Mouse (Mus musculus) left cerebral cortex, adult 18-20 months (tissue): Measurements from ENCODE around the gene Gm20795. TPM values are rescaled to one million over a fixed set of nuclear protein-coding genes. Genes with fewer than 3 reads are reported as not detected.
"Not testable (repeated sequence)": the region's sequence is repeated elsewhere in the genome, so short reads cannot be mapped to it uniquely, and the experiment has no call there.

Experiments
- DNase-seq, 2 experiments: peaks; one replicate each; pipeline ENCODE4 v3.0.0; 2021 to 2022; ENCODE audit warnings: low spot score in 2 of 2, mixed read lengths in 1 of 2
- long read RNA-seq, 2 experiments: library from polyadenylated mRNA; stranded (forward); transcript quantifications; one replicate each; pipeline ENCODE4 v2.0.0; 2021
- total RNA-seq, 2 experiments: library from RNA; stranded (reverse); gene quantifications; 2 replicates each; pipeline ENCODE4 v1.2.3; 2021

Gene Gm20795
- total RNA-seq, result not detected
- long read RNA-seq, experiment 1, result 0 reads
- long read RNA-seq, experiment 2, result 0 reads

- not testable (repeated sequence) for DNase-seq
Observed at GRCm38 (mm10) chrY:40804614-40805013, at the start of gene Gm20795. Gene Gm20795 (plus strand): TSS chrY:40804914.

- not testable (repeated sequence) for DNase-seq
Observed at GRCm38 (mm10) chrY:40775665-40776064, 29.0 kb upstream of the Gm20795 start, which contains the start of gene Gm21797. Gene Gm21797 (minus strand): TSS chrY:40775765.

Other genes starting within 250 kb of the Gm20795 start
- gene Gm21852, start 152.9 kb upstream of the Gm20795 start, total RNA-seq, result not detected
- not detected for gene Gm21797, start 29.1 kb upstream of the Gm20795 start, total RNA-seq